Mouse (Mus musculus): ENCODE measurements around the gene Tssk6.

DNA sequence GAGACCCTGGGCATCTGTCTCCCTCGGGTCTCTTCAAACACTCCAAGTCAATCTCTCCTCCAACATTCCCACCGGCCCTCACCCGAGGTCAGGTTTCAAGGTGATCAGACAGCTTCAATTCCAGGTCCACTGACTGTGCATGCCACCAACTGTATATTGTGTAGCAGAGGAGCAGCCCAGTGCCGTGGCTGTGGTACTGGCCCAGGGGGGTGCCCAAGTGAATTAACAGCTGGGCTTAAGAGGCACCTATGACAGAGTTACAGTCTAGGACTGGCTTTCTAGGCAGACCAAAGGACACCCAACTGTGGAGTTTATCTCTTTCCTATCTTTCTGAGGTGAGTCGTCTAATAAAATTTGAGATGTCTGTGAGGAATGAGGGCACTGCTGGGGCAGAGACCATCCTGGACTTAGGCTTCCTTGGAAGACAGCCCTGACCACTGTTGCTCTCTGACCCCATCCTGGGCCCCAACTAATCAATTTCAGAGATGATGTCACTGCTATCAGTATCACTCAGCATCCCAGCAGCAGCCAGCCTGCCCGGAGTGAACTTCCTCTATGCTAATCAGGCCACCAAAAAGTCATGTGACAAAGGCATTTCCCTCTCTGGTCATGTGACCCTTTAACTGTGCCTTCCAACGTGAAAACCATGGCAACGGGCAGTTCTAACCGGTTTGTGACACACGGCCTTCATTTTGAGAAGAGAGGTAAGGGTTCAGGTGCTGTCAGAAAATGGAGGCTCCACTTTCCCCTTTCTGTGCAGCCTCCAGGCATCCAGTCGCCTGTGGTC, 18.1 kb downstream of the Tssk6 start:
- TF ChIP-seq POLR2A (IDR thresholded peaks at IDR 0.05; ENCODE audit: insufficient read length, low read depth) = no peak
- TF ChIP-seq REST (IDR thresholded peaks at IDR 0.05; ENCODE audit: insufficient read depth, insufficient read length) = no peak
- TF ChIP-seq MAX (IDR thresholded peaks at IDR 0.05; ENCODE audit: low read depth) = no peak
- no peak for TF ChIP-seq MYOG (IDR thresholded peaks at IDR 0.05; ENCODE audit: control insufficient read depth in 1 of 3, insufficient read depth in 1 of 3, insufficient read length in 2 of 3, low read depth in 2 of 3)
- TF ChIP-seq MYOD1 (IDR thresholded peaks at IDR 0.05; ENCODE audit: control insufficient read depth in 1 of 3, insufficient read length in 2 of 3, low read depth in 2 of 3) = no peak
- TF ChIP-seq E2F4 (IDR thresholded peaks at IDR 0.05; ENCODE audit: insufficient read depth) = no peak
